Mouse (Mus musculus): ENCODE measurements around the gene Cldn18.

The Cldn18 gene

DNA sequence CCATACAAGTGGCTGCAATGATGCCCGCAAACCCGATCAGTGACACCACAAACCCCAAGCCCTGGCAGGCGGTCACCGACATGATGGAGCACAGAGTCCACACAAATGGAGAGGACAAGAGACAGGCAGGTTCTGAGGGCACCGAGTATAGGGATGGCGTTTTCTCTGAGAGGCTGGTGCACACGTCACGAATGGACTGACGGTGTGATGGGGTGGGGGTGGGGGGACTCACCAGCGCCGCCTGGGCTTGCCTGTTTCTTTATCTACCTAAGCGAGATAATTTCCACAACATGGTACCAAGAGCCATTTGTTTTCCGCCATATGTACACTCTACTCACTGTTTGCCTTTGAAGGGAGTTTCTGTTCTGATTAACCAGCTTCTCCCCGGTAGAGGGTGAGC is at the start of gene Cldn18:
TSS of gene Cldn18 (minus strand) at position 134 of the 400 bp plus-strand sequence.
- DNase-seq = no peak

DNA sequence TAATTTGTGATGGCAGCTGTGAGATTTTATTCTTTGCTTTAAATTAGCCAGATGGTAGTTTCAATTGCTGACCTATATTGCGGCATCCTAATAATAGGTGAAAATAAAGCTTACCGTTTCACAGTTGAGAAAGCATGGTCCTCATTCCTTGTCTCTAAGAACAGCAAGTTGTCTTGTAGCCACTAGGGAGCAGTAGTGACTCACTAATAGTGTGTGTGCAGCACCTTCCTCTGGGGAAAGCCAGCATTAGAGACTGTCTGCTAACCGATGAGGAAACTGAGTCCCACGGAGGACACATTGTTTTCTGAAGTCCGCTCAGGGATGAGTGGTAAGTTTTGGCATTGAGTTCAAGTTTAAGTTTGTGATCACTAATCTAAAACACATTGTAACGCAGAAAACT is 46.5 kb upstream of the Cldn18 start:
- DNase-seq = peak; percentile 16 to 41

DNA sequence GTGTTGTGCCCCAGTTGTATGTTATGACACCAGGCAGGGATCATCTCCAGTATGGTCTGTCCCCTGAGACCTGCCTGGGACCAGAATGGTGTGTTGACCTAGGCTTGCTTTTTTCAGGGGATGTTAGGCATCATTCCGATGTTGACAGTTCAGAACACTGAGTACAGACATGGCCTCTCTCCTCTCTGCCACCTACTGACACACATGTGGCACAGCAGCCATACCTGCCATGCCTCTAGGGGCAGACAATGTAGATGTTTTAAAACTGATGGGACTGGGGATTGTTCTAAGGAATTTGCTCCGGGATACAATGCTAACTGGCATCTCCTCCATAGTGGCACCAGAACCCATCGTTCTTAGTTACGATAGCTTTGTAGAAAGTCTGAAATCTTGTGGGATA is 33.2 kb upstream of the Cldn18 start:
- no peak for DNase-seq

DNA sequence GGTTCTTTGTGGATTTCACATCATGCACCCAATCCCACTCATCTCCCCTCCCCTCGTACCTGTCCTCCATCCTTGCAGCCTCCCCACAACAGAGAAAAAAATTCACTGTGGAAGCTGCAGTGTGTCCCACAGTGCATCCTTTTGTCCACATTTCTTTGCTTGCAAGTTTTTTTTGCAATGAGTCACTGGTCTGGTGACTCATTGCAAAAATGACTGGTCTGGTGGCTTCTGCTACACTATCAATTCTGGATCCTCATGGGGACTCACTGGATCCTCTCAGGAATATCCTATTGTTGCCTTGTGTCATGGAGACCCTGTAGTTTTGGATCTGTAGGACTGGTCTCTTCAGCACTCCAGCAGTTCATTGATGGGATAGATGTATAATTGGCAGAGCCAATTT is 31.2 kb upstream of the Cldn18 start:
- DNase-seq = no peak

DNA sequence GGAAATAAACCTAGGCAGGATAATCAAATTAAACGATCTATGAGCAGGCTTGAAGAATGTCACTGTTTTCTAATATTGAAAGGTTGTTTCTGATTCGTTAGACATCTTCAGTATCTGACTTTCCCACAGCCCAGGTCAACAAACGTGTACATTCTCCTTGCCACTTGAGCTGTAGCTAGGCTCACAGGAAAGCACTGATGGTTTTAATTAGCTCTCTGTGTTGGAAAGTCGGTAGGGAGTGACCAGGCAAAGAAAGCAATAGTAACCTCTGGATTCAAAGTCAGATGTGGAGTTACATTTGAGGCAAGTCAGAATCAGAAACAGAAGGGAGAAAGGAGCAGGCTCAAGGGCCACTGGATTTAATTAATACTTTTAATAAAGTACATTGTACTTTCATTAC is 30.7 kb upstream of the Cldn18 start:
- DNase-seq = no peak

DNA sequence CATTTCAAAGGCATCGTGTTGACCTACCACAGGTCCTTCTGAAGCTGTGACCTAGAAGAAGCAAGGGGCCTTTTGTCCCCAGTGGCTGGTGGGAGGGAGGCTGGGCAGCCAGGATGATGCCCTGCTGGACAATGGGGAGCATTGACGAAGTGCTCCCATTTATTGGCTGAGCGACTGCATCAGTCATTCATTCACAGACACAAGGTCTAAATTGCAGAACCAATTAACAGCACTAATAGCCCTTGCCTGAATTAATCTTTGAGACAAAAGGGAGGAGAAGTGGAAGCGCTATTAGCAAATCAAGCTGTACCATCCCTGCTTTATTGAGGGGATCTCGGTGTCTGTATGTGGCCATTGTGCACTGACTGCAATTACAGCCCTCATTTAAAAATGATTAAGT is 27.5 kb upstream of the Cldn18 start:
- DNase-seq = peak in 1 of 2 experiments; percentile 13

DNA sequence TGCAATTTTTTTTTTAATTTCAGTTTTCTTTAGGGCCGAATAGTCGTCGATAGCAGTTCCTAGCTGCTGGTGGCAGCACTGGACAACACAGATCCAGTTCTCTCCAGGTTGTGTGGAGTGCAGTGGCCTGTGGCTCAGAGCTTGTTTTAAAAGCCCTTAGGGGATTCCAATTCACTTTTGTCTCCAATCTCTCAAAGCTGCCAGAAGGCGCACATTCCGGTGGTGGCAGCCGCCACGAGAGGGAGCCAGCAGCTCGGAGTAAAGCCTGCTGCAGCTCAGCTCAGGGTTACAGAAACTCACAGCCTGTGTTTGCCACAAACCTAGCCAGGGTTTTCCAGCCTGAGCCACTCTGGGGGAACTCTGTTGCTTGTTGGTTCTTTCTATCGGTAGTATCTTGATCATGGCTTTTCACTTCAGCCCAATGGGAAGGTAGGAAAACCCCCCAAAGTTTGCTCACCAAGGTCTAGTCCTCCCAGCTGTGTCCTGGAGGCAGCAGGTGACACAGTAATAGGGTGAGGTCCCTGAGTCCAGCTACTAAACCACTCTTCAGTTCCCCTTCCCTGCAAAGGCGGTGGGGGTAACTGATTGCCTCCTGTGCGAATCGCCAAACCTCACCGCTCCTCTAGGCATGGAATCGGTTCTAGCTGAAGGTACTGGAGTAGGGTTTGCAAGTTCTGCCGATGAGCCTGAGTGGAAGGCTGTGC is 13.0 kb upstream of the Cldn18 start:
- DNase-seq = peak; percentile 87 to 88

DNA sequence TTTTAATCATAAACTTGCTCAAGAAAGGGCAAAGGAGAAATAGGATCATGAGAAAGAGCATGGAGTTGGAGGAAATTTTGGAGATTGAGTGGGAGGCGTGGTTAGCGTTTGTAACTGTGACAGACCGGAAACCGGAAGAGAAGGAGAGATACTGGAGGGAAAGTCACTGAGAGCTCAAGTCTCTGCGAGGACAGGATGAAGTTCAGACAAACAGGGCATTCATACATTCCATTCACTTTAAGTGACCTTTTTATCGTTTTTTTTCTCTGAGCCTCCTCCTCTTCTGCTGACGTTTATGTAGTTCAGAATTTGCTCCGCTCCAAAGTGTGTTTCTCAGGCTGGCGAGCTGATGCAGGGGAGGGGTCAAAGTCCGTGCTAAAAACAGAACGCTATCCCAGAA is 10.8 kb upstream of the Cldn18 start:
- DNase-seq = no peak

DNA sequence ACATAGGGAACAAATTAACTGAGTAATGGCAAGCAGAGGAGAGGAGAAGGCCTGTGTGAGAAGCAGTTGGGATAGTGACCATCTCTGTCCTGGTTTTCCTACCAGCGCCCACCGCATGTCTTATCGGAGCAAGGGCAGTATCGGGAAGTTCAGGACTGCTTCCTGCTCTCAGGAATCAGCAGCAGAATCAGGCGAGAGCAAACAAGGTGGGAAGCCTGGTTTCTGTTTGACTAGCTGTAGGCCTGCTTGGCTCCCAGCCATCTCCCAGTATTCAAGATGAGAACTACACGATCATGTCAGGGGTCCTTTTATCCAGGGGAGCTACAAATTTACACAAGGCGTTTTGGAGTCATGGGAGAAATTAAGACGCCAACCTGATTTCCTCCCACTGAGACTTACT is 8.2 kb upstream of the Cldn18 start:
- DNase-seq = peak; percentile 6 to 8

DNA sequence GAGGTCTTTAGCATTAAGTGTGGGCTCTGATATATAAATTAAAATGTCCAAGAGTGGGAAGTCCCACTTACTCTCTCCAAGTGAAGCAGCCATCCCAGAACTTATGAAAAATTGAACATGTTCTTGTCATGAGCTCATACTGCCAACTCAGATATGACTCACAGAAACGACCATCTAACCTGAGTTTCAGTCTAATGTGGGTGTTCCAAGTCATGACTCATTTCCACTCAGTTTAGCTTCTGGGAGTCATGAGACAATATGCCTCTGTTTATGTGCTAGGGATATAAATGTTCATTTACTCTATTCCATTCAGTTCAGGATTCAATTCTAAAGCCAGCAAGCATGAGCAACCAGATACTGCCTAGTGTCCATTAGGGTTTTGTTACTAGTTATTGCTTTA is 2.9 kb upstream of the Cldn18 start:
- no peak for DNase-seq

DNA sequence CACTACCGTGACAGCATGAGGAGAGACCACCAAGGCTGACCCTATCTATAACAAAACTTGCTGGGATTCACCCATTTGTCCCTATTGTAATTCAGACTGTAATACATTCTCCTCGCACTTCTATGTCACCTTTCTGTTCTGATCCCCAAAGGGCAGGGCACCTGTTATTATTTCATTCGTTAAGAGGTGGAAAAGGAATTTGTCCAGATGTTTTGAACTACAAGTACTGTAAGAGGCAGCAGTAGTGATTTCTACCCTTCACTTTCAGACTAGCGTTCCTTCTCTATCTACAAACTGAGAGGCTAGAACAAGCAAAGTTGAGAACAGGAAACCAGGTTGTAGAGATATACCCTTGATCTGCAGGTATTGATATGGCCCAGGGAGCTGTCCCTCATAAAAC is 6.8 kb downstream of the Cldn18 start:
- DNase-seq = no peak

DNA sequence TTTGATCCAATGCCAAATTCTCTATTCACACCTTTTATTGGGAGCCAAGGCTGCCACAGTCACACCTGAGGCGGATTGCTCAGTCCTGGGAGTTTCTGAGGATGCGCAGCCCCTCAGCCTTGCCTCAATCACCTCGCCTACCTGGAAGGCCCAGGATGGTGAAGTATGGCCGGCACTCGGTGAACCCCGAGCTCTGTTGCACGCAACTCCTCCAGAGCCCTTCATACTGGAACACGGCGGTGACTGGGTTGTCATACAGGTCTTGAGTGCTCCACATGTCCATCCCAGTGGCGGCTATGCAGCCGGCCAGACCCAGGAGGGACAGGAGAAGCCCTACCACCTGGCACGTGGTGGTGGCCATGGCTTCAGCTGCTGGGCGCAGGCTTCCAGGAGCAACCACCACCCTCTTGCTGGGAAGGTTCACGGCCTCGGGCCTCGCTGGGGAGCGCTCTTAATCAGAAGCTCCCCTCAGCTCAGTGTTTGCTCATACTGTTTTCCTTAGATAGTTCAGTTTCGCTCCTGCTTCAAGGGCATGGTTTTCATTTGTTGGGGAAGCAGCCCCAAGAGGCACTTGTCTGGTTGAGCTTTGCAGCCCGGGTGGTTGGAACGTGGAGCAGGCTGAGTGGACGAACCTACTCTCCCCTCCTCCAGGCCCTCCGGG is 7.3 kb downstream of the Cldn18 start:
- DNase-seq = no peak

DNA sequence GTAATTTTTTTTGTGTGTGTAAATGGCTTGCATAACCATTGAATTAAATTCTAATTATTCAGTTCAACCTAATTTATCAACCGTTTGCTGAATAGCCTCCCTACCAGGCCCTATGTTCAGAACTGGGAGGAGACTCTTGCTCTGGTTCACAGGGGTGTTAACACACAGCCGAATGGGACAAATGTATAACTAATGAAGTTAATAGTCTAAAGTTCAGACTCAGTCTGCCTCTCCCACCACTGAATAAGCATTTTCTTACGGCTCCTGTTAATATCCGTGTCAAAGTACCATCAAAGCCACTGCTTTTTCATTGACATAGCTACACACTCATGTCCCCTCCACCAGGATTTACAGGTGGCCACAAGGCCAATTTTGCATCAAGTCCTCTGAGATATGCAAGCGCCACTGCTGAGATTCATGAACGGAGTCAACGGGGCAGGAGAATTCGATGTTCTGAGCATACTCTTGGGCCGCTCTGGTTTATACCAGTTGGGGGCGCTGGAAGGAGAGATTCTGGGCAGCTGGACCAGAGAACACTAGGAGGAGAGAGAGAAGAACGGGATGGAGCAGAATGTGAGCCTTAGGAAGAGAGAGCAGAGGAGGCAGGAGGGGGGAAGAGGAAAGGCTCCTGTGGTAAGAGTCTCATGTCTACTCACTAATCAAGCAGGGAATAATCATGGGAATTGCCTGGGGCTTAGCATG is 9.5 kb downstream of the Cldn18 start:
- no peak for DNase-seq

DNA sequence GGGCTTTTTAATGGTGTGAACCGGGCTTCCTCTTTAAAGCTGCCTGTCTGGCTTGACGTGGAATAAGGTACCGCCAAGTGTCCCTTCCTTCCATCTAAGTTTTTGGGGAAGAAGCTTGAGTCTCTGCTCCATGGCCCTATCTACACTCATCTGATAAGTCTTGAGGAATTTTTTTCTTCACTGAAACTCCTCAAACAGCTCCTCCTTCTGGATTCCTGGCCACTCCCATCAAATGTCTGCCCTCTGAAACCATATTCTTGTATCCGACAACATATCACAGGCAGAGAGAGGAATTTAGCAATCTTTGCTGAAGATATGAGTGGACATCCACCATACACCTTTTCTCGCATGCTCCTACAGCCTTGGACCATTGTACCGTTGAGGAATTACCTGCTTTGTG is 10.8 kb downstream of the Cldn18 start:
- DNase-seq = no peak

DNA sequence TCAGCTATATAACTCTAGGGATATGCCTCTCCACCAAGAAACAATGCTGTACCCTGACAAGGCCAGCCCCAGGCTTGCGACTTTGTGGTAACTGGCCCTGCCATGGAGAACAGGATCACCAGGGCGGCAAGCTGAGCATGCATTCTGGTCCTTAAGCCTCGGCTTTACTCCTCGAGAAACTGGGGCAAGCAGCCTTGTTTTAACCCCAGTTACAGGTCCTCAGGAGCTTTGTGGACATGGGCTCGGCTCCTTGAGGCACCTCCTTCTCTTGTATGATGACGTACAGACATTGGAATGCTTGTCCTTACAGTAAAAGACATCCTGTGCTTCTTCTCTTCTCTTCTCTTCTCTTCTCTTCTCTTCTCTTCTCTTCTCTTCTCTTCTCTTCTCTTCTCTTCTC is 13.4 kb downstream of the Cldn18 start:
- no peak for DNase-seq

DNA sequence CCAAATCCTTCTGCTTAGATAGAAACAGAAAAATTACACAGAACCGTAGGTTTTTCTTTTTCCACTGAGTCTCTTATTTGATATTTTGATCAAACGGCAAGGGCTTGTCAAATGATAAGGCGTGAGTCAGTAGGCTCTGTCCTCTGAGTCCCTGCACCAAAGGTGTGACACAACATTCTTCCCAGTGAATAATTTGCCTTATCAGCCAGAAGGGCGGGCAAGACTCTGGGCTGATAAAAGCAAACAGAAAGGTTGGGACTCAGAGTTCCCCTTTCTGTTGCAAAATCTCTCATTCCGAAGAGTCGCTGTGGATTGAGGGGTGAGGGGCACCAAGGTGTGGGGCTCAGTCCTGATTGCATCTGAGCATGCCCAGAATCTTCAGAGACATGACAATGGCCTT is 14.9 kb downstream of the Cldn18 start:
- DNase-seq = no peak

DNA sequence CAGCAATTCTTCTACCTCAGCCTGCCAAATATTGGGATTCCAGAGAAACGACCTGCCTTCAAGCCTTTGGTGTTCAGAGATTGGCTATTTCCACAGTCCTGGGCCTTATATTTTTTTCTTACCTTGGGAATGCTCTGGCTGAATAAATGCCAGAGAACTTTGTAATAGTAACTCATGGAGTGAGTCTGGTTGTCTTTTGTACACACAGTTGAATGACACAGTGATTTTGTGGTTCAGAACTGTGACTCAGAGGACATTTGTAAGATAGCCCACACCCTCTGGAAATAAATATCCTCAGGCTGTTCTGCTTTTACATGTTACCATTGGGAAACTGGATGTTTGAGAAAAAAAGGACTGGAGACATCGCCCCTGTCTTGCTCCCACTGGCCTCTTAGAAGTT is 15.9 kb downstream of the Cldn18 start:
- no peak for DNase-seq

DNA sequence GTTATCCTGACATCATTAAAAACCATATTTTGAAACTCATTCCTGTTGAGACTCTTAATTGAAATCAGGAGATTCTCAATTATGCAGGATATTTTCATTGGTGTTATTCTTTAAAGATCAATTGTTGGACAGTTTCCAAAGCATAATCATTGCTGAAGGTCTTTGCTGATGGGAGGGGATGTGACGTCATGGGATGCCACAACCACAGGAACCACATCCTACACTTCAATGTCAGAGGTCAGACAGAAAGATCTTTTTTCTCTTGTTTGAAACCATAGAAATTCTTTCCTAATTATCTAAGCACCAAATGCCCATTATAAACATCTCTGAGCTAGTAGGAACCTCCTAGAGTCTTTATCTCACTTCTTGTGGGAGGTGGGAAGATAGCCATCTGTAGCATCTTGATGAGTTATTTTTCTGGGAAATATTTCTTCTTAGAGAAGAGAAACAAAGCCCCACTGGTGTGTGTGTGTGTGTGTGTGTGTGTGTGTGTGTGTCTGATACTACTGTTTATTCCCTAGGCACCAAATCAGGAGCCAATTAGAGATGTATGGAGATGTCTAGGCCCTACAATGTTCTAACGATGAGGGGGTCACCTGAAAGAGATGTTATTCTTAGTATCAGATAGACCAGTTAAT is 17.2 kb downstream of the Cldn18 start:
- DNase-seq = no peak

DNA sequence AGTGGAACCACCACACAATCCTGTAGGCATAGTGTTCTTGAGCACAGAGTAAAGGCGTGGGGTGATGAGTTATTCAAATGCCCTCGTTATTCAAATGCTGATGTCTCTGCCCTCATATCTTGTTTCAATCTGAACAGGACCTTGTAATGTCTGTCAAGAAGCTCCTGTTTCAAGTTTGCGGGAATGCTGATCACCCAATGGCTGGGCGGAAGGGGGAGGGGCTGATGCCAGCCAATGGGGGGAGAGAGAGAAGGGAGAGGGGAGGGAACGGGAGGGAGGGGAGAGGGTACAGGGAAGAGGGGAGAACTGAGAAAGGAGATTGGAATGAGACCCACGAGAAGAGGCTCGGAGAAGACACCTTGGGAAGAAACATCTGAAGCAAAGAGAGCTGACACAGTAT is 22.1 kb downstream of the Cldn18 start:
- peak in 1 of 2 experiments; percentile 18 for DNase-seq

DNA sequence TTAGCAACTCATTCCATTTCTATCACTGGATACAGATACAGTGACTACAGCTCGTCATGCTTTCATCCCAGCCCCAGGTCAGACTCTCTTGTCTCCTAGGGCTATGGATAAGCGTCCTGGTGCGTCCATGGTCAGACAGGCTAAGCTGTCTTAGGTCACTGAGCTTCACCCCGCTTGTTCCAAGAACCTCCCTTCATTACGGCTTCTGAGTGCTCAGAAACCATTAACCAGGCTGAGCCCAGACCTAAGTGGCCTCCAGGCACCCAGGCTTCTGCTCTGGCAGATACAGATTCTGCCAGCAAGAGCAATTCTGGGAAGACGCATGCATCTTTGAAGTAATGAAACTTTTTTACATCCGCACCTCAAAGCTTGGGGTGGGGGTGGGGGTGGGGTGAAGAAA is 26.7 kb downstream of the Cldn18 start:
- DNase-seq = no peak

DNA sequence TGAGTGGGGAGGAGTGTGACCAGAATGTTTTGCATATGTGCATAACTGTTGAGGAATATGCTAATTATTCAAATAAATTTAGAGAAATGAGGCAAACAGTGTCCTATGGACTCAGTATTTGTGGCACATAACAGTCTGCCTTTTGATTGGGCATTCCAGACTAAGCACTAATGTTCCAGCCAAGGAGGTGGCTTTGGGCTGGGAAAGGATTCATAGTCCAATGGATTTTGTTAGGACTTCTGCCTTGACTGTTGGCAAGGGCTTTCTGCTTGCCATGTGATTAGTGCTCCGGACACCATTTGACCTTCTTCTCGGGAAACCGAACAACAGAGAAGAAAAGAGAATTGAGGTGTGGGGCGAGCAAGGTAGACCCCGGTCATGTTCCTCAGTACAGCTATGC is 27.3 kb downstream of the Cldn18 start:
- no peak for DNase-seq

DNA sequence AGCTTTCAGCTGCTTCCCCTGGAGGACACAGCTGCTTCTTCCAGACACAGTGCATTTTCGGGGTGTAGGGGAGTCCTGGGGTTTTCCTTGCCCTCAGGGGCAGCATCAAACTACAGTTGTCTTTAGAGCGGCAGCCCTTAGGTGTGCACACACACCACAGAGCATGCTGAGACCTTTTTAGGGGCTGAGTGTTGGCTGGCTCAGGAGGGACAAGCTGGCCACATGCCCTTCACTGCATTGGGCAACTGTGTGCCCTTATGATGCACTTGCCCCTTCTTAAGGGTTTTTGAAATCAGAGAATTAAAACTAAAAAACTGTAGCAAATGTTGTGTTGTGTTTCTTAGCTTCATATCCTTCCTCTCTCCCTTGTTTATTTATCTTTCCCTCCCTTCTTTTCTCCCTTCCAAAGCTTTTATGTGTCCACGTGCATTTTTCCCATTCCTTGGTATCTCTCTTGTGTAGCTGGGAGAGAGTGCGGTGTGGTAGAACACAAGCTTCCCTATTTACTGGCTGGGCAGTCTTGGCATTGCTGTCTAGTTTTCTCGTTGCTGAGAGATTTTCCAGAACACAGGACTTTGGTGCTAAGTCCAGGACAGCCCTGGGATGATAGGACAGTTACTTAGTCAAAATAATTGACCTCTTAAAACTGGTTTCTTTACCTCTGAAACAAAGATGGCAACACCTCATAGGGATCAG is 31.4 kb downstream of the Cldn18 start:
- DNase-seq = peak; percentile 60 to 63

DNA sequence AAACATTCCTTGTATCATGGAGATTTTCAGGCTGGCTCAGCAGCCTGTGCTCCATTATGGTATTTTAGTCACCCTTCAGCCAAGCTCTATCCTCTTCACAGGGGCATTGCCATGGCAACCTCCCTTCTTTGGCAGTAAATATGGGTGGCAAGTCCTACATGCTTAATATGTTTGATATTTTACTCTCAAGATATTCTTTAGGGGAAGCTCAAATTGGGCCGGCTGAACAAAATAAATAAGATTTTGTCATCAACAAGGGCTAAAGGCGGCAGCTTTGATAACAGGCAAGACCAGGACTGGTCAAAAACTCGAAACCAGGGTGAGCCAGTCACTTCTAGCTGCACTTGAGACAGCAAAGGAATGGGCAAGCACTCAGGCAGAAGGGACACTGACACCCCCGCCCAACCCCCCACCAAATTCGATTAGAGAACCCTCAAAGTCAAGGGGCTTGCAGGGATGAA is 32.0 kb downstream of the Cldn18 start:
- DNase-seq = peak; percentile 78 to 83

All from cerebellum, postnatal 10 days (tissue).